Mouse (Mus musculus): ENCODE results near the gene C2cd4b.

DNA sequence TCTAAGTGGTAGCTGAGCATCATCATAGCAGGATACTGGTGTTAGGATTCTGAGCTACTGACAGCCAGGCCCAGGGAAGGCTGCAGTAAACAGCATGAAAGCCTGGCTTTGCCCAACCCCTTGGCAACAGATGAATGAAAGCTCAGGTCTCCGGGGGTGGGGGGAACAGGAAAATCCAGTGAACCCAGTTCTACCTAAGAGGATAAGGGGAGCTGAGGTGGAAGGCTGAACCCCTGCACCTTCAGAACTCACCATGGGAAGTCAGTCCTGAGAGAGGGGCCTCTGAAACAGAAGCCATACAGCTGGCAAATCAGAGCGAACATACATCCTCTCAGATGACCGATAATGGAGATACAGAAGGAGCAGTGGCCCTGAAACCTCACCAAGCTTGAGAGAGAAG, 34.0 kb upstream of the C2cd4b start:
- TF ChIP-seq POLR2A (IDR thresholded peaks at IDR 0.05; ENCODE audit: borderline replicate concordance, insufficient read depth, low read length) (no peak), CTCF (IDR thresholded peaks at IDR 0.05; ENCODE audit: borderline replicate concordance, insufficient read depth, low read depth, low read length) (no peak)

All from cerebellum, adult 2 months (tissue).